Mouse (Mus musculus) spleen, adult 2 months (tissue): ENCODE results near the gene Nup35. TPM values are rescaled to one million over a fixed set of nuclear protein-coding genes. Genes with fewer than 3 reads are reported as not detected.
A peak's percentile ranks its signal among the peaks of the same experiment; 100 is the strongest.

Source experiments
- DNase-seq, 2 experiments: peaks; one replicate each; pipeline versions ENCODE4 v3.0.0 to v3.0.0-alpha.2; 2012 to 2021; ENCODE audit warnings: low spot score in 2 of 2, low read depth in 1 of 2
- H3K27ac ChIP-seq: fragments of 200-500 bp; 2 replicates; pipeline ENCODE4 v1.5.1; 2012; ENCODE audit warnings: low read length, inconsistent platforms; ENCODE audit not compliant: insufficient read depth
- H3K27me3 ChIP-seq: fragments of 200-500 bp; 2 replicates; pipeline ENCODE4 v1.6.1; 2012; ENCODE audit warnings: mild to moderate bottlenecking, moderate library complexity, low read length, inconsistent platforms; ENCODE audit not compliant: control insufficient read depth, insufficient read depth
- H3K36me3 ChIP-seq: fragments of 200-500 bp; 2 replicates; pipeline ENCODE4 v1.6.1; 2012; ENCODE audit warnings: mild to moderate bottlenecking, low read length, inconsistent platforms; ENCODE audit not compliant: control insufficient read depth, insufficient read depth
- H3K4me1 ChIP-seq: fragments of 200-500 bp; 2 replicates; pipeline ENCODE4 v1.6.1; 2011; ENCODE audit warnings: inconsistent platforms; ENCODE audit not compliant: control insufficient read depth, insufficient read depth, insufficient read length
- H3K4me3 ChIP-seq: fragments of 200-500 bp; 2 replicates; pipeline ENCODE4 v1.5.1; 2011; ENCODE audit warnings: mild to moderate bottlenecking, inconsistent platforms; ENCODE audit not compliant: insufficient read depth, insufficient read length; ENCODE audit errors: extremely low read depth
- CTCF ChIP-seq: fragments of 200-500 bp; IDR thresholded peaks from 2 replicates; pipeline ENCODE4 v1.5.1; 2011; ENCODE audit warnings: mild to moderate bottlenecking, inconsistent platforms; ENCODE audit not compliant: insufficient read depth, insufficient read length, insufficient replicate concordance; ENCODE audit errors: extremely low read depth
- POLR2A ChIP-seq: fragments of 200-500 bp; IDR thresholded peaks from 2 replicates; pipeline ENCODE4 v1.6.1; 2011; ENCODE audit warnings: low read depth, low read length, inconsistent platforms
- WGBS: fragments of 180-500 bp; shearing (Covaris S2); methylation state at CpG from one replicate; pipeline ENCODE4 v1.1.7; 2018; 5-methylcytosine and 5-hydroxymethylcytosine counted together
- polyA plus RNA-seq: library from polyadenylated mRNA; depleted of rRNA; stranded (reverse); fragments of >200 nt; gene quantifications from 2 replicates; pipeline ENCODE4 v1.2.3, GENCODE M21; 2012

Gene Nup35
- polyA plus RNA-seq, 1 experiment: 15.6 TPM

DNA sequence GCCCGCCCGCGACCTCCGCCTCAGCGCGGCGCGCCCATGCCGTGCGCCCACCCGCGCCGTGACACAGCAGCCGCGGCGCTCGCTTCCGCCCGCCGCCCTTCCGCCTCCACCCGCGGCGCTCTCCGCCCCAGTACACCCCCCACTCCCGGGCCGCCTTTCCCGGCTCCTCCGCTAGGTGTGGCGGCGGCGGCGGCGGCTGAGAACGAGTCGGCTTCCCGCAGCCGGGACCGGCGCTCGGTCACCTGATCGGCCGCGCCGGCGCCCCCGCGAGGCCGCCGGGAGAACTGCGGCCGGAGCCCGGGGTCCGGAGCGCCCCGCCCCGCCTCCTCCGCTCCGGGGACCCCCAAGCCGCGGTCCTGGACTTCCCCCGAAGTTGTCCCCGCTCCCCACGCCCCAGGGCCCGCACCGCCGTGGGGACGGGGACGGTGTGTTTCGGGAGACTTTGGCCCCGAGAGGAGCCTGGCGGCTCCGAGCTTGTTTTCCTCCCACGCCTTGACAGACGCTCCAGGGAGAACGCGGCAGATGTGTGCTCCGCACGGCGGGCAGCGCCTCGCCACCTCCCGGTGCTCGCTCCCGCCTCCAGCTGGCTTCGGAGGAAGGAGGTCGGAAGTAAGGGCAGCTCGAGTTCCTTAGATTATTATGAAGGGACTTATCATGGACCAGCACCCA lies 35.9 kb upstream of the Nup35 start, which contains the start of gene Nckap1:
Gene Nckap1 (minus strand): TSS at position 338 of the 669 bp plus-strand sequence.
- H3K27me3 ChIP-seq: peaks cover 22% of the 10 kb centered on the region
- H3K27ac ChIP-seq: peak within 1 kb of the TSS; percentile 59; the same call in 1 of the 2 replicates
- WGBS: under 1% methylated on average over 40 of the region's 88 CpGs
- H3K4me3 ChIP-seq: peak within 1 kb of the TSS; percentile 55
- H3K36me3 ChIP-seq: no peaks in the 10 kb centered on the region
- TF ChIP-seq POLR2A: no peak
- peak; percentile 25; the same call in 1 of the 2 replicates for TF ChIP-seq CTCF
- peak in 1 of 2 experiments; percentile 29 for DNase-seq
- H3K4me1 ChIP-seq: peaks cover 11% of the 10 kb centered on the region

GRCm38 (mm10) chr2:80582356-80582755 lies 34.7 kb upstream of the Nup35 start:
- WGBS: 91% methylated on average over 3 of the region's 3 CpGs

GRCm38 (mm10) chr2:80594215-80594918 lies 22.7 kb upstream of the Nup35 start:
- Histone ChIP-seq H3K4me1 (no peaks in the 10 kb centered on the region), H3K36me3 (no peaks in the 10 kb centered on the region)
- 70% methylated on average over 4 of the region's 4 CpGs for WGBS

More at GRCm38 (mm10) chr2:80582356-80582755, 34.7 kb upstream of the Nup35 start:
- Histone ChIP-seq H3K36me3 (no peaks in the 10 kb centered on the region), H3K4me3 (no peak overlapping the region), H3K27me3 (peaks cover 19% of the 10 kb centered on the region), H3K4me1 (peaks cover 11% of the 10 kb centered on the region), H3K27ac (no peak overlapping the region)
- DNase-seq: no peak
- no peak for TF ChIP-seq CTCF
- TF ChIP-seq POLR2A: no peak

GRCm38 (mm10) chr2:80596960-80597359 lies 20.1 kb upstream of the Nup35 start:
- DNase-seq: no peak
- Histone ChIP-seq H3K36me3 (no peaks in the 10 kb centered on the region), H3K4me3 (no peak overlapping the region), H3K4me1 (no peaks in the 10 kb centered on the region), H3K27me3 (0 out of 2 replicates have a peak, but pooled peaks cover 2% of the 10 kb centered on the region), H3K27ac (no peak overlapping the region)
- no peak for TF ChIP-seq POLR2A
- no peak for TF ChIP-seq CTCF
- WGBS: 85% methylated on average over 5 of the region's 5 CpGs

More at GRCm38 (mm10) chr2:80594215-80594918, 22.7 kb upstream of the Nup35 start:
- H3K27me3 ChIP-seq: no peaks in the 10 kb centered on the region
- no peak overlapping the region for H3K4me3 ChIP-seq
- H3K27ac ChIP-seq: no peak overlapping the region
- TF ChIP-seq POLR2A (no peak), CTCF (no peak)
- DNase-seq: no peak

- Histone ChIP-seq H3K4me3 (no peak overlapping the region), H3K27me3 (0 out of 2 replicates have a peak, but pooled peaks cover 2% of the 10 kb centered on the region), H3K27ac (no peak overlapping the region), H3K4me1 (no peaks in the 10 kb centered on the region), H3K36me3 (no peaks in the 10 kb centered on the region)
- no peak for DNase-seq
- no peak for TF ChIP-seq POLR2A
- no peak for TF ChIP-seq CTCF
- WGBS: 90% methylated on average over 3 of the region's 3 CpGs
Observed at GRCm38 (mm10) chr2:80599850-80600249, 17.2 kb upstream of the Nup35 start.

- no peaks in the 10 kb centered on the region for H3K4me1 ChIP-seq
Observed at GRCm38 (mm10) chr2:80600611-80601010, 16.4 kb upstream of the Nup35 start.

More at GRCm38 (mm10) chr2:80600611-80601010, 16.4 kb upstream of the Nup35 start:
- TF ChIP-seq POLR2A: no peak
- TF ChIP-seq CTCF: no peak
- Histone ChIP-seq H3K36me3 (no peaks in the 10 kb centered on the region), H3K27me3 (0 out of 2 replicates have a peak, but pooled peaks cover 2% of the 10 kb centered on the region), H3K4me3 (no peak overlapping the region), H3K27ac (no peak overlapping the region)
- no peak for DNase-seq
